Mouse (Mus musculus) embryonic stem cell, embryonic (primary cell): ENCODE results near the gene Actg2.
"Not testable (repeated sequence)": the region's sequence is repeated elsewhere in the genome, so short reads cannot be mapped to it uniquely, and the experiment has no call there.

Experiments
- CTCF ChIA-PET, 4 experiments: fragments of 300-600 bp in 2 of 4; fragments of 350-600 bp in 2 of 4; sonication (Branson Sonifier 250); formaldehyde crosslinking; loops; one replicate each; lab custom pipeline; 2022; ENCODE audit warnings: inconsistent platforms in 2 of 4; lab: Charles Lee
- POLR2A ChIA-PET, 4 experiments: fragments of 300-600 bp in 2 of 4; fragments of 350-600 bp in 2 of 4; sonication (Branson Sonifier 250); formaldehyde crosslinking; loops; one replicate each; lab custom pipeline; 2022; ENCODE audit warnings: antibody characterized with exemption in 4 of 4, inconsistent platforms in 1 of 4; lab: Charles Lee

The Actg2 gene

DNA sequence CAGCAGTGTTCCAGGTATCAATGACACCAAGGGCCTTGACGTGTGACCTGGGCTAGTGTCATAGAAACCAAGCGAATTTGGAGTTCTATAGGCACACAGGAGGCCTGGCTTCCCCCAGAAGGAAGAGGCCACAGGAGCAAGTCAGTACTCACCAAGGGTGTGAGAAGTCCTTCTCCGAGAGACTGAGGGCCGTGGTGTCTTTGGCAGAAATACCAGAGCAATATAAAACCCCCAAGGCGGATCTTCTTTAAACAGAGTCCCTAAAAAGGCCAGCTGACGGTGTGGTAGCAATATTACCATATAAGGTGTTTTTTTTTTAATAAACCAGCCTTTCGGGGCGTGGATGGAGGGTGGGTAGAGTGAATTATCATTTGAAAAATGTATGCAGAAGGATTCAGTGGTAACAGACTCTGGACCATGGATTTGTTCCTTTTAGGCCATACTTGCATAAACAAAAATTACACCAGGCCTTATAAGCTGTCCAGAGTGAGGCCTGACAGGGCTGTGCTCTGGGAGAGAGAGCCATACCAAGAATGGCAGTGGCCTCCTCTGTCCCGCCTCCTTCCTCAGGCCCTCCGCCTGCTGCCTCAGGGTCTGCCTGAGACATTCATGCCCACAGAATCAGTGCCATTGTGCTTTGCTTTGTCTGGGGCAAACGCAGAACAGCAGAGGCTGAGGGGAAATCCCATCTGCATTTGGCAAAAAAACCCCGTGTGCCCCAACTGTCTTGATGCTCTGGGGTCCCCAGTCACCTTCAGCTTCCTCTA is at the start of gene Actg2:
Gene Actg2 (minus strand): TSS at position 238 of the 767 bp plus-strand sequence.
- ChIA-PET CTCF (interaction anchor here in 1 of 4 experiments (1.3 kb wide), 1 partner anchor 240 kb away, joined by 3 read pairs; the partner anchor contains the start of gene Tex261), POLR2A (no interaction called here)

DNA sequence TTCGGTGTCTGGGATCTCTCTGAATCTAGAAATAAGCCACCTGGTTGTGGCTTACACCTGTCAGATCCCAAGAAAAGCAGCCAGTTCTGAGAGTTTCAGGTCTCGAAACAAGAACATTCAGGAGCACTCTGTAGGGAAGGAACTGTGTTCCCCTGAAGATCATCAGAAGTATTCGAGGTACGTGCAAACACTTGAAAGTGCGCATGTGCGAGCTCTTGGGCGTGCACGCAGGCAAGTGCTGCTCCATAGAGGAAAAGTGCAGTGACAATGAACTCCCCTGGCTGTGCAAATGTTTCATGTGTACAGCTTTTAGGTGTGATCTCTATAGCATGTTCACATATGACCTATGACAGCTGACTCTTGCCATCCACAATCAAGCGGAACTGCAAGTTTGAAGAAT is 49.3 kb upstream of the Actg2 start:
- POLR2A ChIA-PET, result not testable (repeated sequence)
- CTCF ChIA-PET, result interaction anchor here in 3 of 4 experiments (0.6 kb wide), 3 partner anchors 83 to 198 kb away, joined by 3 read pairs; no protein-coding TSS in a partner anchor

DNA sequence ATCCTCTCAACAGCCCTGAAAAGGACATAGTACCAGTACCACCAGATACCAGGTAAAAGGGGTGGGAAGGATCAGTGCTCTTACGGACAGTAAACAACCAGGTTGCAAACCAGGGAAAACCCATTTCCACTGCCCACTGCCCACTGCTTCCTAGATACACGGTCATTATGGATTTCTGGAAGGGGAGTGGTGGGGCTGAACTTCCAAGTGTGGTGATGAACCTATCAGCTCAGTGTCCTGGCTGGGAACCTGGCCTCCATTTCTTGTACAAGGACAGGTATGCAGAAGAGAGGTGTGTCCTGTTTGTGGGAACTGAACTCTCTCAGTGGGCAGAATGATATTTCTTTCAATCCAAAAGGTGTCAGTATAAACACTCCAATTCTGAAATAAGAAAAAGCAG is 47.5 kb upstream of the Actg2 start:
- ChIA-PET POLR2A (interaction anchor here in 2 of 4 experiments (0.7 to 1.5 kb wide), 6 partner anchors 30 to 341 kb away, joined by 3 to 7 read pairs (median 4); no protein-coding TSS in a partner anchor), CTCF (interaction anchor here (0.6 to 2.0 kb wide), 41 partner anchors 8 to 1540 kb away, joined by 3 to 68 read pairs (median 4); partner anchors contain the start of genes Dguok (in 1 of the 4), Paip2b (in 1 of the 4), Stambp (in 1 of the 4) and Tex261 (in 1 of the 4))

DNA sequence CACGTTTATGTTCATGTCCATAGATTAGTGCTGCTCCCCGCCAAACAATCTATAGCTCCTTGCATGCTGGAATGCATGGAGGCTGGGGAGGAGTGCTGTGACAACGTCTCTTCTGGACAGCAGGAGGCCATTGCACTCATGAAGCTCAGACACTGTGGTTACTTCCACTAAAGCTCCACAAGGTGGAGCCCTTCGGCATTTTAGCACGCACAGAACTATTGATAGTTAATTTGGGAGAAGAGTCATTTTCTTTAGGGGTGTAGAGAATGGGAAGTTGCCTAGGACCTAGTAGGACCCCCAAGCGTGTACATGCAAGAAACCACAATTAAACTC is 46.8 kb upstream of the Actg2 start:
- POLR2A ChIA-PET, result interaction anchor here (0.6 to 1.5 kb wide), 14 partner anchors 9 to 341 kb away, joined by 3 to 7 read pairs (median 4); partner anchors contain the start of genes Mob1a (in 1 of the 4), Mthfd2 (in 1 of the 4) and Stambp (in 1 of the 4)
- CTCF ChIA-PET, result interaction anchor here (0.6 to 2.0 kb wide), 97 partner anchors 8 to 1540 kb away, joined by 3 to 68 read pairs (median 4); partner anchors contain the start of genes Tex261 (in 4 of the 4), Stambp (in 3 of the 4), Atp6v1b1 (in 1 of the 4) and Cd207 (in 1 of the 4)

DNA sequence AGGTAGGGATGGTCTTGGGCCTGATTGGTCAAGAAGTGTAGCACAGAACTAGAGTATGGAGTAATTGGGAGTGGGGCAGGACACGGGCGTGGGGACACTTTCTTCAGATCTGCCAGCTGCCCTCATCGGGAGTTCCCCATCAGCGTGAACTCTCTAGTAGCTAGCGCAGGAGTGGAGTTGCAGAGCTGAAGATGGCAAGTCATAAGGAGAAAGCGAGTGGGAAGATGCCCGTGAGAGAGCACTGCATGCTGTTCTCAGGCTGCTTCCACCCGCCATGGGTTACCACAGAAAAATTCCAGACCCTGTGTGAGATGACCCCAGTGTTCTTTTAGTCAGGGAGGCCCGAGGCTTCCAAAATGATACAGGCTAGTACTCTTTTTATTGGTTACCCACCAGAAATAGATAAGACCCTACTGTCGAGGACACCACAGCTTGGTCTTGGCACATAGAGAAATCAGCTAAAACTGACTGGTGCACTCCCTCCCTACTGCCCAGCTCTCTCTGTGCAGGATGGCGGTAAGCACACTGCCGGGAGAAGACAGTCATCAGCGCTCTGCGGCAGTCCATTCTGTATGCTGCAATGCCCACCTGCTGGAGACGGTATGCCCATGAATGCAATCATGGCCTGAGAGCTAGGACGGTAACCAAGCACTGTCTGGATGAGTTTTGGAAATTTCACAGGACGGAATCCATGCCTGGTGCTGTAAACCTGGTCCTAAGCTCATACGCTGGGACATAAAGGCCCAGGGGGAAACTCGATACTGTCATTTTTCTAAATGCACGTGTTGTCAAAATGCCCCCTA is 46.3 kb upstream of the Actg2 start:
- ChIA-PET CTCF (interaction anchor here (0.6 to 2.0 kb wide), 82 partner anchors 8 to 1303 kb away, joined by 3 to 68 read pairs (median 4); partner anchors contain the start of genes Stambp (in 3 of the 4), Tex261 (in 3 of the 4), Atp6v1b1 (in 1 of the 4) and Cd207 (in 1 of the 4)), POLR2A (interaction anchor here in 3 of 4 experiments (0.6 to 1.5 kb wide), 12 partner anchors 10 to 299 kb away, joined by 3 to 7 read pairs (median 4); partner anchors contain the start of genes Mob1a (in 1 of the 3), Mthfd2 (in 1 of the 3) and Stambp (in 1 of the 3))

DNA sequence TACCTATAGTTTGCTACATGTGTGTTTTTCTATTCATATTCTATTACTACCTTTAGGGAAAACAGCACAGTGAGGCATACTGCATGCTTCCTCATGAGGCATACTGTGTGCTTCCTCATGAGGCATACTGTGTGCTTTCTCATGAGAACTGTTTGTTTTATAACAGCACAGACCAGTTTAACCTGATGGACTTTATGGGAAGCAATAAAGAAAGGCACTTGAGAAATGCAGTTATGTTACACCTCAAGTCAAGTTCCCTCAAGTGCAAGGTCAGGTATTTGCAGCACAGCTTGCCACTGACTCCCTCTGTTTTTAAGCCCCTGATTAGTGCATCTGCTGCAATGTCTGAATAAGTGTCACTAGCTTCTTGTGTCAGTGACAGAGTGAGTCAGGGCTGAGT is 41.5 kb upstream of the Actg2 start:
- CTCF ChIA-PET, result no interaction called here
- POLR2A ChIA-PET, result no interaction called here

DNA sequence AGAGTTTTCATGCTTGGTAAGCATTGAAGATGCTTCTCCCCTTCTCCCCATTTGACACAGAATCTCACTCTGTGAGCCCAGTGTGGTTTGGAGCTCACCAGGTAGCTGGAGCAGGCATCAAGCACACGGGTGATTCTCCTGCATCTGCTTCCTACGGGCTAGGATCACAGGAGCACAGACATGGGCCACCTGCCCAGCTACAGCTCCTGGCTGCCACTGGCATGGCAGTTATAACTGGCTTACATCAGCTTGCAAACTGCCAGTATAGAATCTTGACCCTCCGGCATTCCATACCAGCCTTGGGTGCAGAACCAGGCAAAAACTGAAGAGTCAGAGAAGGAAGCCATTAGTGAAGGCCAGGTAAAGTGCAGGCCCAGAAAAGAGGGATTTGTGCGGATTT is 39.5 kb upstream of the Actg2 start:
- POLR2A ChIA-PET, result interaction anchor here in 1 of 4 experiments (1.8 kb wide), 1 partner anchor 250 kb away, joined by 3 read pairs; the partner anchor contains the start of genes Mob1a and Mthfd2
- CTCF ChIA-PET, result no interaction called here

DNA sequence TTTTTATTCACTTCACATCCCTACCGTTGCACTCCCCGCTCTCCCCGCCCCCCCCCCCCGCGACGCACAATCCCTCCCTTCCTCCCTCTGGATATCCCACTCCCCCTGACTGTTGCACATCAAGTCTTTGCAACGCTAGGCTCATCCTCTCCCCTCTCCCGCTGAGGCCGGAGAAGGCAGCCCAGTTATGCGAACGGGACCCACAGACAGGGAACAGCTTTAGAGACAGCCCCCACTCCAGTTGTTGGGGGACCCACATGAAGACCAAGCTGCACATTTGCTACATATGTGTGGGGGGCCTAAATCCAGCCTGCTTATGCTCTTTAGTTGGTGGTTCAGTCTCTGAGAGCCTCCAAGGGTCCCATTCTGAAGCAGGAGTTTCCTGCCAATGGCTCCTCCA is 36.6 kb upstream of the Actg2 start, which contains the start of gene Stambp:
Gene Stambp (minus strand): TSS at position 59 of the 400 bp plus-strand sequence.
- ChIA-PET CTCF (interaction anchor here in 3 of 4 experiments (0.5 to 1.7 kb wide), 8 partner anchors 10 to 411 kb away, joined by 3 to 10 read pairs (median 4); no protein-coding TSS in a partner anchor), POLR2A (interaction anchor here in 2 of 4 experiments (0.6 to 1.3 kb wide), 8 partner anchors 10 to 488 kb away, joined by 3 to 7 read pairs (median 4); partner anchors contain the start of genes Mob1a (in 1 of the 2), Mthfd2 (in 1 of the 2) and Nagk (in 1 of the 2))

DNA sequence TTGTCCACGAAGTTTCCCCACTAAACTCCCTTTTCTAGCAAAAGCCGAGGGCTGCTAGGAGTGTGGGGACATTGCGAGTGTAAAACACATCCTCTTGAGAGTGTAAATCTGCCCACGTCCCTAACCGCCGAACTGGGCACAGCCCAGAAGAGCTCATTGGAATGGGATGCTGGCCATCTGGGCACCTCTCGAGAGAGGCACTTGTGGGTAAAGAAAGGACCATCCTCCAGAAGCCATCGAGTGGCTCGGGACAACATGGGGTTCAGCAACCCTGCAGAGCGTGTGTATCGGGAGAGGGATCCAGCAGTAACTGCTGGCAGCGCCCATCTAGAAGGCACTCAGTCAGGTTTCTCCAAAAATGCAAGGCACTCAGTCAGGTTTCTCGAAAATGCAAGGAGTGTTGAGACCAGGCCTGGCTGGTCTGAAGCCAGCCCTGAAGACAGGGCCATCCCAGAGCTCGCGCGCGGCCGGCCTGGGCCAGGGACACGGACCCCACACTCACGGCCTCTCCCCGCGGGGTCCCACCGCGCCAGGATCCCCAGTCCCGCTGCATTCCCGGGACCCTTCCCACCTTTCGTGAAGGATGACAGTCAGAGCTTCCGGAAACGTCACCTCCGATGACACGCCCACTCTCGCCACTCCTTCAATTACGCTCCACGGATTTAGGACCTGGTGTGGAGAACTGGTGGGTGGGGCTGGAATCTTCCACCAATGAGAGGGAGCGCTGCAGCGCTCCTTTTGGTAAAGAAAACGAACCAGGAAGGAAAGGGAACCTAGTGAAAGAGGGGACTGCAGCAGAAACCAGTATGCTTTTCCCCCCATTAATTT is 36.0 kb upstream of the Actg2 start:
- ChIA-PET CTCF (interaction anchor here in 3 of 4 experiments (0.5 to 1.7 kb wide), 8 partner anchors 11 to 410 kb away, joined by 3 to 10 read pairs (median 4); no protein-coding TSS in a partner anchor), POLR2A (interaction anchor here in 3 of 4 experiments (0.6 to 1.3 kb wide), 10 partner anchors 9 to 489 kb away, joined by 3 to 7 read pairs (median 4); partner anchors contain the start of genes Mob1a (in 1 of the 3), Mthfd2 (in 1 of the 3) and Nagk (in 1 of the 3))

DNA sequence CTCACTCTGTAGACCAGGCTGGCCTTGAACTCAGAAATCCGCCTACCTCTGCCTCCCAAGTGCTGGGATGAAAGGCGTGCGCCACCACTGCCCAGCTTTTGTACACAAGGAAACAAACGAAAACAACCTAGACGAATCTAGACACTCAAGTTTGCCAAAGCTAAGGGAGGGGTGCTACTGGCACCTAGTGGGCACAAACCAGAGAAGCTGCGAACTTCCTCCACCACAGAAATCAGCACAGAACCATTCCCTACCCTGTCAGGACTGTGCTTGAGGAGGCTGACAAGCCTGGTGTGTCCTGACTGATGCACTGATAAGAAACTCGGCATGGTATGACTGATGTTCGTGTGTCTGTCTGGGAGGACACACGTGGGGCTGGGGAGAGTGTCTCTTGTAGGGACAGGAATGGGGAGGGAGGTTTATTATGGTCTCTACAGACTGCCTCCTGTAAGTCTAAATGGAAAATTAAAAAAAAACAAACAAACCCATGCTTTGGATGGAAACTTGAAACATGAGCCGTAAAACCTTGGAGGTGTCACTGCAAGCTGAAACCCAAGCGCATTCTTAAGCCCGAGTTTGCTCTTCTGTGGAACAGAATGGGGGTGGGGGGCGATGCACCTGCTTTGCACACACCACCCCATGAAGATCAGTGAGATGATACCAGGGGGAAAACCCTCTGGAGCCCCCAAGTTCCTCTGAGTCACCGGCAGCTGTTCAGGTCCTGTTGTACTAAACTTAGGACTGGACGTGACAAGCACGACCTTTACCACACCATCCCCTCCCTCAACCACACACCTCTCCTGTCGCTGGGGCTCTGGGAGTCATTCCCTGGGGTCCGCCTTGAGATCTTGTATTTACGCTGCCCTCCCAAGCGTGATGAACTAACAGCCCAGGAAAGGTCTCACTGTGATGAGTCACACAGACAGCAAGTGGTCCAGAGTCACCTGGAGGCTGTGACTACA is 33.1 kb upstream of the Actg2 start:
- ChIA-PET CTCF (interaction anchor here in 3 of 4 experiments (0.7 to 1.5 kb wide), 3 partner anchors 13 to 442 kb away, joined by 3 to 4 read pairs (median 4); no protein-coding TSS in a partner anchor), POLR2A (no interaction called here)

DNA sequence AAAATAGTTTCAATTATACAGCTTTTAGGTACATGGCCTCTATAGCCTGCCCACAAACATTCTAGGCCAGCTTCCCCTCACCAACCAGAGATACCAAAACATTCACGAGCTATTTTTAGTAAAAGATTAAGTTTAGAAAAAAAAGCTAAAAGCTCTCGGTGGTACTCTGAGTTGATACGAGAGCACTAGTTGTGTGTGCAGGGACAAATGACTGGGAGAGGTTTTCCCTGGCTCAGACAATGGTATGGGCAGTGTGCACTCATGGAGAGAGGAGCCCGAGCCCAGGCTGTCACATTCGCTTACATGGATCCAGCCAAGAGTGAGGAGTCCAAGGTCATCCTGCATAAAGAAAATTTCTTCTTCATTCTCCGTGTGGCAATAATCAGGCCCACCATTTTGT is 19.9 kb upstream of the Actg2 start:
- ChIA-PET POLR2A (interaction anchor here in 1 of 4 experiments (0.9 kb wide), 1 partner anchor 9 kb away, joined by 4 read pairs; no protein-coding TSS in a partner anchor), CTCF (no interaction called here)

DNA sequence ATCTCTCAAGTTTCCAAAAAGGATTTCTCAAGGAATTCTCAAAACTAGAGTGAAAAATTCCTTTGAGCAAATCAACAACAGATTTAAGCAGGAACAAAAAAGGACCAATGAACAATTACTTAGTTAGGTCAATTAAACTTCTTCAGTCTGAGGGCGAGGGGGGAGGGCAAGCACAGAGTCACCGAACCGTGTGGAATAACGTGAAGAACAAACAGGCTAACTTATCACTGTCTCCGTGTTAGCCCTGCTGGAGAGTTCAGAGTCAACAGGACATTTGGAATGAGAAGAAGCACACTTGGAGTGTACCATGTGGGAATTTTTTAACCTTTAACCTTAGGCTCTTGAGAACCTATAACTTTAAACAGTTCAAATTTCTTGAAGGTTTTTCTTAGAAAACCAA is 12.3 kb upstream of the Actg2 start:
- CTCF ChIA-PET, result no interaction called here

DNA sequence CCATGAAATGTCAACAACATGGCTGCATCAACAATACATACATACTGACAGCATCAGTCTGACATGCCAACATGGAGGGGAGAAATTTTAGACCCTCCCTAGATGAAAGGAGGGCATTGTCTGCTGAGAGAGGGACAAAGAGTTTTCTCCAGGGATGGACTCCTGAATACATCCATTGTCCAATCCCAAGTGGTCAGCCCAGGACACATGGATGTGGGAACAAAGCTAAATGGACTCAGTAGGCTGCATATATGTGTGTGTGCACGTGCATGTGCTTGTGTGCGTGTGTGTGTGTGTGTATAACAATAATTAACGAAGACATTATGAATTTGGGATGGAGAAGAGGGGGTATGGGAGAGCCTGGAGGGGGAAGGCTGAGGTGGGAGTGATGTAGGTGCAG is 9.7 kb upstream of the Actg2 start:
- ChIA-PET CTCF (interaction anchor here in 1 of 4 experiments (0.6 kb wide), 1 partner anchor 56 kb away, joined by 4 read pairs; no protein-coding TSS in a partner anchor), POLR2A (no interaction called here)

More for the DNA sequence above, 12.3 kb upstream of the Actg2 start:
- POLR2A ChIA-PET, result no interaction called here

DNA sequence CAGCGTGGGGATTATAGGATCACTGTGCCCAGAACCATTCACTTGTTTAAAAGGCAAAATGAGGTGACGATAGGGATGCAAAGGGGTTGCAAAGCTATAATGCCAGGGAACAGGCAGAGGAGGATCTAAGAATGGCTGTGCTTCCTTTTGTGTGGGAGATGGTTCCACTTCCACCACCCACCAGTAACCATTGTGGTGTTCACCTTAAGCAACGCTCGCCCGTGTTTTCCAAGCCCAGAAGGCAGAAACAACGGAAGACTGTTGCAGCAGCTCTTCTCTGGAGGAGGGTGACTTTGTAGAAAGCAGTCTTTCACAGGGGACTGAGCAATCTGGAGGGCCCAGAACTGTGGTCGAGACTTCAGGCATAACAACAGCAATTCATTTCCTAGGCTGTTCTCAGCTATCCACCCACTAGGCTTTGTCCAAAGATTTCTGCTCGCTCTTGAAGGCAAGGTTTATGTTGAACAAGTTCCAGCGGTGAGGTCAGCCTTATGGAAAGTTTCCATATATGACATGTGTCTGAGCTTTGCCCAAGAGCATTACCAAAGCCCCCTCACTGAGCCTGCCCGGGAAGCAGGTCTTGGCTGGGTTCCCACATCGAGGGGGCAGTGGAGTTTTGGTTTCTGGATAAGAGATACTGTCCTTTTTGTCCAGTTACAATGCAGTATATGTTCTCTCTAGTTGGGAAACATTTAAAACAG is 5.8 kb upstream of the Actg2 start:
- POLR2A ChIA-PET, result no interaction called here

DNA sequence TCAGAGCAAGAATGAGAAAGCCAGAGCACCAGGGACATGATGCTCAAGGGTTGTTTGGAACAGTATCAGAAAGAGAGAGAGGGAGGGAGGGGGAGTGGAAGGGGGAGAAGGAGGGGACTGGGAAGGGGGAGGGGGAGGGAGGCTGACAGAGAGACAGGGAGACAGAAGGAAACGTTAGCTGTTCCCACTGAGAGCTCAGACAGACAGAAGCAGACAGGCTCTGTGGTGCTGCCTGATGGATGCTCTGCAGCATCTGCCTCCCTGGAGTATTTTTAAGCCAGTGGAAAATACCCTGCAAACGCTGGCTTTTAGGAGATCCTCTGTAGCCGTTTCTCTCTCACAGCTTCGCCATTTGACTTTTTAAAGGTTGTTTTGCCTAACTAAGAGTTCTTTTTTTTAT is 4.0 kb upstream of the Actg2 start:
- ChIA-PET CTCF (interaction anchor here in 1 of 4 experiments (0.6 kb wide), 1 partner anchor 20 kb away, joined by 6 read pairs; no protein-coding TSS in a partner anchor), POLR2A (interaction anchor here in 1 of 4 experiments (0.6 kb wide), 1 partner anchor 67 kb away, joined by 3 read pairs; no protein-coding TSS in a partner anchor)

More for the DNA sequence above, 5.8 kb upstream of the Actg2 start:
- CTCF ChIA-PET, result no interaction called here
